Mouse (Mus musculus) cerebellum, adult 11 months (tissue): Measurements from ENCODE around the gene Amotl1.

ENCODE experiments used
- DNase-seq: peaks from one replicate; pipeline ENCODE4 v3.0.0; 2022

Amotl1 gene

DNA sequence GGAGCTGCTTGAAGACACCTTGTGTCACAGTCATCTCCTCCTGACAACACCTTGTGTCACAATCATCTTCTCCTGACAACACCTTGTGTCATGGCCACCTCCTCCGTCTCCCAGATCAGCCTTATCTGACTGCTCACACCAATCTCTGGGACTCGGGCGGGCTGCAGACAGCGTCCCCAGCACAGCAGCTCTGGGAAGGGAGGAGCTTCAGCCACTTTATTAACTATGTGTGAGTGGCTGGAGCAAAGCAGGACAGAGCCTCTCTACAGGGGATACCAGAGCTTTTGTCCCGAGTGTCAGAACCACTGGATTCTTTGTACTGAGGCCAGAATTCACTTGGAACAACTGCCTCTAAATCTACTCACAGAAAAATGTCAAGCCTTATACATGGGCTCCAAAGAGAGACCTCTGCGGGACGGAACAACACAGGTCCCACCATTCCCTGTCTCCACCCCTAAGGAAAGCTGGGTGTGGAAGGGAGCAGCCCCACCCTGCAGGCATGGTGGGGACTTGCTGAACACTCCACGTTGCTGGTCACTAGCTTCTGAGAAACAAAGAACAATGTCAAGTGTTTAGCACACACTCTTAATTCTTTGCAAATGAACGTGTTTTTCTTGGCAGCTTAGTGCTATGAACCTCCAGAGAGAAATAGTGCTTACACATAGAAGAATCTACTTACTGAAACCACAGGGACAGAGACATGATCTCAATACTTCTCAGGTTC, 100.7 kb downstream of the Amotl1 start:
- no peak for DNase-seq

DNA sequence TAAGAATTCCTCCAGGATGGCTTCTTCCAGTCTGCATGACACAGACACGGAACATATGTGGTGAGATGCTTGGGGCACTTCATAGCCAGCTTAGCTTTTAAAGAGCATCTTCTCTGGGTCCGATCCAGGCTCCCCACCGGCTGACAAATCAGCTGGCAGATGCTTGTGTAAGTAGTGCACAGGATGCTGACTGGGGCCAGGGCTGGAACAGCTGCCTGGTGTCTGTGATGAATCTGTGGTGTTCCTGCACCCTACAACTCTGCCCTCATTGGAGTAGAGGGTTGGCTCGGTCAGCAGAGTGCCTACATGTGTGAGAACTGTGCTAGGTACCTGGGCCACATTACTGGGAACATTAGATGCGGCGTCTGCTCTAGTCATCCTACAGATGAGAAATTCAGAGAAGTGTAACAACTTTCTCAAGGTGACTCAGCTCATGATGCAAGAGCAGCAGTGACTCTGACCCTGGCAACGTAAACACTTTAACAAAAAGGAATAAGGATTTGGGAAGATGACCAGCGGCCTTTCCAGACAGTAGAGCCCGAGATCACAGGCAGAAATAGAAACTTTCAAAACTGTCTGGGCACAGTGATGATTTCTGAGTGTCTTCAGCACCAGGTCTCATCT, 109.9 kb downstream of the Amotl1 start:
- no peak for DNase-seq

DNA sequence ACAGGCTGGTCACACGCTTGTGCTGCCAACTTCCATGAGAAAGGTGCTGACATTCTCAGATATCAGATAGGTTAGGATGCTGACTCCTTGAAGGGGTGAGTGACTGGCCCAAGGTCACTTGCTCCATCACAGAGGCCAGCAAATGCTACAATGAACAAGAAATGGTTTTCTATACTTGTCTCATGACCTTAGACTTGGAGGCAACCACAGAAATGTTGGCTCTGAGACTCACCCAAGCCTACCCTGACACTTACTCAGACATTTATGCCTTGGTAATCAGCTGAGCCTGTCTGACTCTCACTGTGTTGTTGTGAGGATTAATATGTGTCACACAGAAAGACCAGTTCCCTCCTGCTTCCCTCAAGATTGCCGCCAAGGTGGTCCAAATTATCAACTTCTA, 111.2 kb downstream of the Amotl1 start:
- DNase-seq: no peak

DNA sequence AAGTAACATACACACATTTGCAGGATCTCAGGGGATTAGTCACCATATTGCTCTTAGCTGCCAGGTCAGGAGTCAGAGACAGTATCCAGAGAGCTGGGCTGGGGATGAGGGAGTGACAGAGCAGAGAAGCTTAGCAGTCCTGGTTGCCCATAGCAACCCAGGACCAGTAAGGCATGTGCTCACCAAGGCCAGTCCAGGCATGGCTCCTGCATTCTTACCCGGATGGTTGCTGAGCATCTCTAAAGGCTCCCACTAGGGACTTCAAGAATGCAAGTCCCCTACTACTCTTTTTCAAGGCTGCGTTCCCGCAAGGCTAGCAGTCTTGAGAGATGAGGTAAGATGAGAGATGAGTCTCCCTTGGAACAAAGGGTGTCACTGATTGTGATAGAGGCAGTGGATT, 112.6 kb downstream of the Amotl1 start:
- no peak for DNase-seq

DNA sequence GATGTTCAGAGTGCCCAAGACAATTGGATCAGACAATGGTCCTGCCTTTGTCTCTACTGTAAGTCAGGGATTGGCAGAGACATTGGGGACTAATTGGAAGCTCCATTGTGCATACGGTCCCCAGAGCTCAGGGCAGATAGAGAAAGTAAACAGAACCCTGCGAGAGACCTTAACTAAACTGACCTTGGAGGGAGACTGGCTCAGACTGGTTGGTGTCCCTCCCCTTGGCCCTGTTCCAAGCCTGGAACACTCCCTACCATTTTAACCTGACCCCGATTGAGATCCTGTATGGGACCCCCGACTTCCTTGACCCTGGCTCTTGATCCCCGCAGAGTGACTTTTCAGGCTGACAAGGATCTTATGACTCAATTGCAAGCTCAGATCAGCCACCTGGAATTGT, 114.9 kb downstream of the Amotl1 start:
- DNase-seq: no peak

DNA sequence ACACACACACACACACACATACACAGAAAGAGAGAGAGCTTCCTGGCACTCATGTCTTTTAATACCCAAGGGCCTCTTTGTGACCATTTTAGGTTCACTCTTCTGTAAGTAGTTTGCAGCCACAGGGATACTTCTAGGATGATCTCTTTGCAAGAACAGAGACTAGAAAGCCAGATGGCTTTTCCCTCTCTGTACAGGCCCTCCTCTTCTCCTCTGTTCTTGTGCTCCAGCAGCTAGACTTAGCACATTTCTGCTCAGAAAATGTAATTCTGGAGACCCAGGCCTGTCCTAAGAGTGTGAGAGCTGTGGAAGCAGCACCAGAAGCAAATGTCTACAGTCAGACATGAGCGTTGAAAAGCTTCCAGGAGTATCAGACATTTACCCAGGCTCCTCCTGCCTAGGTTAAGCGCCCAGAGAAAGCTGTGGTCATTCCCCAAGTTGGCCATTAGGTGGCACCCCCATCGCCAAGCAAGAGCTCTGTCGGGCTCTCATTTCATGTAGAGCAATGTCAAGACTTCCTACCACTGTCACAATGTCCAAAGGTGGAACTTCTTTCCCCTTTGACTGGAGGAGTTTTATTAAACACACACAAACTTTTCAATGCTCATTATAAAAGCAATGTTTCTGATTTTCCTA, 121.3 kb downstream of the Amotl1 start:
- peak; percentile 50 for DNase-seq

DNA sequence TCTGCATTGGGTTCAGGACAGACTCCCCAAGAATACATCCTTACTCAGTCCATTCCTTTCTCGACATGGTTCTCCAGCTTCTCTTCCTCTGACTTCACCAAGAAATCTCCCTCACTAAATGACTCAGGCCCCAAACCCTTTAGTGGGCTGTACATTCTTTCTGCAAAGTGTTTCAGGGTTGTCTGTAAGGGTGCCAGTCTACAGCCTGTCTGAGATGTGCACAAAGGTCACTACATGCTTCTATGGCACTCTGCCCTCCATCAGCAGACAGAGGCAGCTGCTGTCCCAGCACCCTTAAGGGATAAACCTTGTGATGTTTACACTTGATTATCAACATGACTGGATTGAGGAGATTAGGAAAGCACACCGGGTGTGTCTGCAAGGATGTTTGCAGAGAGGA, 123.2 kb downstream of the Amotl1 start:
- no peak for DNase-seq

DNA sequence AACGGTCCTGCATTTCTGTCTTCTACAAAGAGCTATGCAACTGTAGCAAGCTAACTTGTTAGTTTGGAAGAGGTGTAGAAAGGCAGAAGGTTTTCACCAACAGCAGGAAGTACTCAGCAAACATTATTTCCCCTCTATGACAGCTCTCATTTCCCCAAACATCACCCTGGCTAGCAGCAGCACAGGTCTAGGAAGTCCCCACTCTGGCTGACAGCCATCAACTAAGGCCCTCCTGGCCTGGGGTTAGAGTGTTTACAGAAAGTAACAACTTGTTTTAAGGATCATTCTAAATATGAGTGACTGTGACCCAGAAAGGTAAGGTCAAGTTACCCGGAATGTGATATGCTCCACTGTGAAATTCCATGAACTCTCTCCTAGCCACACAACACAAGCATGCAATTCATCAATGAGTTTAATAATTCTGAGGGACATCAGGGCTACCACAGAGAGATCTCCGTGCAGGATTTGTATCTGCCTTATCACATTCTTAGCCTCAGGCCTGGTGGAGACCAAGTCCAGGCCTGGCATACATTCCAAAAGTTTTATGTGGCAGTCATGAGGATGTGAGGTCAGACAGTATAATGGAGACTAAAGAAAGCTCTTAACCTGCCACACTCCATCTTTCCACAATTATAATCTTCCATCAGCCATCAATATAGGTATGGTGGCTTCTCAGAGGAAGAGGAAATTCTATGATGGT, 123.7 kb downstream of the Amotl1 start:
- no peak for DNase-seq

DNA sequence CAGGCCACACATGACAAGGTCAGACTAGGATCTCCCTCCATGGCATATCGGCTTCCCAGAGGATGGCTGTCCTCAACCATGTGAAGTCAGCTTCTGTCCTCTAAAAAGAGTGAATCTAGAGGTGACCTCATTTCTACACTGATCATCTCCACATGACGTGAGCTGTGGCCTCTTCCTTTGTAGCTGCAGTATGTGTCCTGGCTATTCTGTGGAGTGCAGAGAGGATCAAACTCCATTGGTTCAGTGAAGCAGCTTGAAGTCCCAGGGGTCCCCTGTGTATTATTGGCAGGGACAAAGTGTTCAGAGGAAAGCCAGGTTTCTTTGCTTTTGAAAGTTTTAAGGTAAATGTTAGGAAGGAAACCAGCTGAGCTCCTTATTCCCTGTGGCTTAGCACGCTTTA, 126.8 kb downstream of the Amotl1 start:
- DNase-seq: no peak

DNA sequence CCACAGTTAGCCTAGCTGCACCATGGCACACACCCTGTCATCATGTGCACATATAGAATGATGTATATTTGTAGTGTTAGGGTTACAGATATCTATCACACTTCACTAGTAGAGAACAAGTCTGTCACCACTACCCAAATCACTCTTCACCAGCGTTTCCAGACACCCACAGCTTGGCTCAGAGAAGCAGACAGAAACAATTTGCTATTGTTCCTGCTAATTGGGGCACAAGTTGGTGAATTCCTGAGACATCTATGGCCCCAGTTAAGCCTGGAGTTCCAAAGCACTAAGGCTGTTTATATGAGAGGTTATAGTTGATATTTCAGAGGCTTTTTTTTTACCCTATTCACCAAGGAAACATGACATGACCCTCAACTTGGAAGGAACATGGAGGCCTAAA, 127.6 kb downstream of the Amotl1 start:
- no peak for DNase-seq

DNA sequence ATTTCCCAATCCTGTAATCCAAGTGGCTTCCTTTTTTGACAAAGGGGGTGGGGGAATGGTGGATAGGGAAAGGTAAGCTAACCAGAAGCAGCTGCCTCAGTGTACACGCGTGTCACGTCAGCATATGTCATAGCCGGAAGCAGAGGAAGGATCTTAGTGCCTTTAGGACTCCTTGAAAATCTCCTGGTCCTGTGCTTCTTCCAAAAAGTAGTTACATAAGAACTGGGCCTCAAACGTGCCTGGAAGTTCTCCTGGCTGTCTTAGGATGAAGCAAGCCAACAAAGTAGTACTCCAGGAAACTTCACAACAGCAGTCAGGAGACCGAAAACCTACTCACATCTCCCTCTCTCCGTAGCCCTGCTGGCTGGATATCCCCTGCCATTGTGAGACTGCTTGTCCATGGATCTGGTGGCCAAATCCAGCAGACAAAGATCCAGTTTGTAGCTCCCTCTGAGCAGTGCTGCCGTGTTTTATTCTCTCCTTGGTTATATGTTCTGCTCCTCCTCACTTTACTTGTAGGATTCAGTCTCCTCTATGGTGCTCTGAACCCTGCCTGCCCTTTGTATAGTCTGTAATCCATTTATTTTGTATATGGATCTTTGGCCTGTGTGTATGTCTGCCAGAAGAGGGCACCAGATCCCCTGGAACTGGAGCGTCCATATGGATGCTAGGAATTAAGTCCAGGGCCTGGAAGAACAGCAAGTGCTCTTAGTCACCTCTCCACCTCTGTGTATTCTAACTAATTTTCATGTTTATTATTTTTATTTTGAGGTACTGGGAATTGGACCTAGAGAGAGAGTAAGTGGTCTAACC, 132.0 kb downstream of the Amotl1 start:
- peak; percentile 18 for DNase-seq

DNA sequence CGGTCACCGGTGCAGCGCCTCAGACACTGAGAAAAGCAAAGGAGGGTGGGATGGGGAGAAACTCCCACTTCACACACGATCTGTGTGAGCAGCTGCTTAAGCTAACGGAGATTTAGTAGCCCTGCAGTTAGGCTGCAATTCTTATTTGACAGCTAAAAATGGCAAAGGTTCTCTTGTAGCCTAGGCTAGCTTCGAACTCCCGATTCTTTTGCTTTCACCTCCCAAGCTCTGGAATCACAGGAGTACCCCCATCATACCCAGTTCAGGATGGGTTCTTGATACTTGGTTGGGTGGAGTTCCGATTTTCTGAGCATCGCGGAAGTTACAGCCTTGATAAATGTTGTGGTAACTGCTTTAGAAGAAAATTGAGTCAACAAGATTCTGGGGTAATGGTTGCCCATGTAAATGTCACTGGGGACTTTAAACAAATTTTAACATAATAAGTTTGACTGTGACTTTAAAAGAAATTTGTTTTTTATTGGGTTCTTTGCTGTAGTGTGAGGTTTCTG, 143.9 kb downstream of the Amotl1 start:
- no peak for DNase-seq

DNA sequence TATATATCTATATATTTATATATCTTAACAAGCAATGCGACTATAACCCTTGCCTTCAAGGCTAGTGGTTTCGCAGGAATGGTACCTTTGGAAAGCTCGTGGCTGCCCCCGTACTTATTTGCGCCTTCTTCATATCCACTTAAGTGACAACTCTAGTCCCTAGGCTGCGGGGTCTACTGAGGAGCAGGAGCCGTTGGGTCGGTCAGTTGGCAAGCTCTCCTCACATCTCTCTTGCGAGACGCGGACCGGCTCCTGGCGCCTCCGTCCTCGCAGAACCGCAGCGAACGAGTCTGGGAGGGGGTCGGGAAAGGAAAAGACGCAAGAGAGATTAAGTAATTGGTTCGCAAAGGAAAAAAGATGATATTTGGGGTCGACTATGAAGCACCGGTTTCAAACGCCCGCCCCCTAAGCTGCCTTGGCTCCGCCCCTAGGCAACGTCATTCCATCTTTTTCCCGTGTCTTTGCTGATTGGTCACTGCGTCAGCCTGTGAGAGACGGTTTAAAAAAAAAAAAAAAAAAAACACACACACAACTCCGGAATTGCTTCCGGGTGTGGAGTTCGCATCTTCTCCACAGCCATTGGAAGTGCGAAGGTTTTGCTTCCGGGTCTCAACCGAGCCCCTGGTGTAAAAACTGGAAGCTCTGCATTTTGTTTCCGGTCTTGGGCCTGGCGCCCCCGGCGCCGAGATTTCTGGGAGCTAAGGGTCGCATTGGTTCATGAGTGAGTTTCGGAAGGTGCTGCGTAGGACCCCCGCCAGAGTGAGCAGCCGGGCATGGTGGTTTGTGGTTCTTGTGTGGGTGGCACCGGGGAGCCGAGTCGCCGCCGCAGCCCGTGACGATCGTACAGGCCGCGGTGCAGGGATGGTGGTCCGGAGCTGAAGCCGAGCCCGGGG, 144.6 kb downstream of the Amotl1 start, which contains the start of the genes Kdm4d and Cwc15:
TSS of gene Kdm4d (minus strand) at position 460 of the 893 bp plus-strand sequence.
TSS of gene Cwc15 (plus strand) at position 595 of the 893 bp plus-strand sequence.
- DNase-seq: peak; percentile 91

DNA sequence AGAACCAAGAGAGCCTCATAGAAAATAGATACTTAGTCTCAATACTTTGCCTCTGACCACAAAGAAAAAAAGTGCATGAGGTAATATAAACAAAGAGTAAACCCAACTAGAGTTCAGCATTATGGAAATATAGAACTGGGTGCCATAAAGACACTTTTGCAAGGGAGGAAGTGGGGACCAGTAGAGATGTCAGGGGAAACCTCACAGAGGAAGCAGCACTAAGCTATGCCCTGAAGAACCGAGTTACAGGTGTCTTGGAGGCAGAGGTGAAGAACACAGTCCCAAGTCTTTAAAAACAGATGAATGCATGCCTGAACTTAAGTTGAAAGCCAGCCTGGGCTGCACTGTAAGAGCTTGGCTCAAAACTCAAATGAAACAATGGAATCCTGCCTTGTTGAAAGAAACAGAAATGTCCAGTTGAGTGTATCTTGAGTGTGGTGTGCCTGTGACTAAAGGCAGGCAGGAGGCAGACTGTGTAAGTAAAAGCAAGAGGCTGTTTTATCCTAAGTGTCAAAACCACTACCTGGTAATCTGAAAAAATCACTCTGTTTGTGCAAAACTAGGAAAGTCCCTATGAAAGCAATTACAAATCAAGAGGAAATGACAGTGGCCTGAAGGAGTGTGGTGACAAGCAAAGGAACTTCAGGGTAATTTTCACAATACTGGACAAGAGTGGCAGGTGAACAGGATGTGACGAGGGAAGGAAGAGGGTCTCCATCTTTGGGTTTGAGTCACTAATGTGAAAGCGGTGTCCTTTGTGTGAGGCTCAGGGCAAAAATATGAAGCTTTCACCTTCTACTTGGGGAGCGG, 145.8 kb downstream of the Amotl1 start:
- no peak for DNase-seq
